Mouse (Mus musculus): ENCODE results near the gene E2f2.

The E2f2 gene

DNA sequence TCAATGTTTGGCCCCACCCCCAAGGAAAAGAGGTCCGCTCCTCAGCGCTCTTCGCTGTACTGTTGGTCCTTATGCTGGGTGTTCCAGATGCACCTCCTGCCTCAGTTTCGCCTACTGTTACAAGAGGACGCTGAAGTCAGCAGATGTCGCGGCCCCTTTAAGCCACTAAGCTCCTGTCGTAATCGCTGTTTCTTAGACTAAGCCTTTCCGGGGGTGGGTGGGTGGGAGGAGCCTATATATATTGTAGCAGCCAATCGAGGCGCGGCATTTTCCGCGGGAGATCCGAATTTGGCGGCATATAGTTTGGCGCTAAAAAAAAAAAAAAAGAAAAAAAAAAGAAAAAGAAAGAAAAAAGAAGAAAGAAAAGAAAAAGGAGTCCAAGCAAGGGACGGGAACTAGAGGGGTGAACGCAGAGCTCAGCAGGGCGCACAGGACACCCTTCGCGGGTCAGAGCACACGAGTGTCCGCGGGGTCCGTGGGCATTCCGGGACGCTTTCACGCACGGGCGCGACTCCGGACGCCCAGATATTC, at the start of gene E2f2:
Gene E2f2, plus strand, starts transcription at position 384 of the 531 bp plus-strand sequence.
- no peak for DNase-seq (ENCODE audit: low read depth)

DNA sequence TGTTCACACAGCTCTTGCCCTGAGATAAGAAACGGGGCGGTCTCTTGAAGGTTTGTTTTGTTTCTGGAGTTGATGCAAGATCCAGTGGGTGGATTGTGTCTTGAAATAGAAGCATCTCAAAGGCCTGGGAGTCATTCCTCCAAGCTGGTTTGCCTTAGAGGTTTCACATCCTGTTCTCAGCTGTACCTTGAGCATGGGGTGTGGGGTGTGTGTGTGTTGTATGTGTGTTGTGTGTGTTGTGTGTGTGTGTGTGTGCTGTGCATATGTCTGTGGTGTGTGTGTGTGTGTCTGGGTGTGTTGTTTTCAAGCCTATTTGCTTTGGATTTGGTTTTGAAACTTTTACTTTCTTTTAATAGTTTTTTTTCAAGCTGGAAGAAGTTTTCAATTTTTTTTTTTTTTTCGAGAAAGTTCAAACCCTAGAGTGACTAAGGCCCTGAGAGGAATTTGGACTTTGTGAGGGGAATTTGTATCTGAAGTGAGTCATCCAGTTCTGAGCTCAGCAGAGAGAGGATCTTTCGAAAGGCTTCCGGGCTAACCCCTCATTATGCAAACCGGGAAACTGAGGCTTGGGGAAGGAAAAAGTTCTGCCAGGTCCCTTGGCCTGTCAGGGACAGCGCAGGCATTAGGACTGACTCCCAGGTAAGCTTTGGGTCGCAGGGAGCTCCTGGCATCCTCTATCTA, 48.9 kb upstream of the E2f2 start:
- DNase-seq (ENCODE audit: low read depth), result peak; percentile 85

DNA sequence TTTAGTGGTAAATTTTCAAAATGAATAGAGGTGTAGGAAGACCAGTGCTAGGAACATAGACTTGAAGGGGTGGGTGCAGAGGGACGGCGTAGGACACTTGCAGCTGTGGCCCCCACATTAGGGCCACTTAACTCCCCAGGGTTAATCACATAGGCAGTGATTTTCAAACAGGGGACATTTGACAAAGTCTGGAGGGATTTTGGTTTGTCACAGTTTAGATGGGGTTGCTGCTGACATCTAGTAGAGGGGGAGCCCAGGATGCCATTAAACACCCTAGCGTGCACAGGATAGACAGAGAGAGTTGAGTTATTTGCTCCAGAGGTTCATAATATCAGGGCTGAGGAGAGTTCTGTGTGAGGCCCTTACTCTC, 48.4 kb upstream of the E2f2 start:
- DNase-seq (ENCODE audit: low read depth), result no peak

DNA sequence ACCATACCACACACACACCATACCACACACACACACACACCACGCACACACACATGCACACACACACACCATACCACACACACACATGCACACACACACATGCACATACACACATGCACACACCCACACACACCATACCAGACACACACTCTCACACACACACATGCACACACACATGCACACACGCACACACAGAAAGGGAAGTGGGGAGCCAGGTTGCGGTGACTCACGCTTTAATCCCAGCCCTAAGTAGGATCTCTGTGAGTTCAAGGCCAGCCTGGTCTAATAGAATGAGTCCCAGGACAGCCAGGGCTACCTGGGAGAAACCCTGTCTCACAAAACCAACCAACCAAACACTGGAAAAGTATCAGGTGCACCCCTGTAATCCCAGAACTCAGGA, 47.6 kb upstream of the E2f2 start:
- no peak for DNase-seq (ENCODE audit: low read depth)

DNA sequence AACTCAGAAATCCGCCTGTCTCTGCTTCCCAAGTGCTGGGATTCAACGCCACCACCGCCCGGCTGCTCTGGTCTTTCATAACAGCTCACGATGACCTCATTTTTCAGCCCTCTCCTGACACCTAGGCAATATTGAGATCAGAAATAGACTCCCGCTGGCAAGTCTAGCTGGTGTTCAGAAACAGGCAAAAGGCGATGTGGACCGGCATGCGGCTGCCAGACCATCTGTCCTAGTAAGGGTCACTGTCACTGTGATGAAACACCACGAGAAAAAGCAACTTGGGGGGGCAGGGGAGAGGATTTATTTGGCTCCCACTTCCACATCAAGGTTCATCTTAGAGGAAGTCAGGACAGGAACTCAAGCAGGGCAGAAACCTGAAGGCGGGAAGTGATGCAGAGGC, 46.7 kb upstream of the E2f2 start:
- no peak for DNase-seq (ENCODE audit: low read depth)

DNA sequence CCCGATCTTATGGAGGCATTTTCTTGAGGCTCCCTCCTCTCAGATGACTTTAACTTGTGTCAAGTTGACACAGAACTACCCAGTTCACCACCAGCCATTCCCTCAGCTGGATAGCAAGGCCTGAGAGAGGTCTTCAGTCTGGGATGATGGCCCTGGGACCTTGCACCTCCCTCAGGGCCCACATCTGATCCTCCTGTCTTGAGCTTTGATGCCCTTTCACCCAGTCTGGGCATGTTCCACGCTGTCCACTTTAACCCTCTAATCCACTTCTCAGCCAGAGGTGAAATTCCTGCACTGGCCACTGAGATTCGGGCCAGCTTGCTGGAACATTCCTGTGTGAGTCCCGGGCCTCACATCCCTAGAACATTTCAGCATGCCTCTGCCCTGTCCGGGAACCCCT, 46.2 kb upstream of the E2f2 start:
- no peak for DNase-seq (ENCODE audit: low read depth)

DNA sequence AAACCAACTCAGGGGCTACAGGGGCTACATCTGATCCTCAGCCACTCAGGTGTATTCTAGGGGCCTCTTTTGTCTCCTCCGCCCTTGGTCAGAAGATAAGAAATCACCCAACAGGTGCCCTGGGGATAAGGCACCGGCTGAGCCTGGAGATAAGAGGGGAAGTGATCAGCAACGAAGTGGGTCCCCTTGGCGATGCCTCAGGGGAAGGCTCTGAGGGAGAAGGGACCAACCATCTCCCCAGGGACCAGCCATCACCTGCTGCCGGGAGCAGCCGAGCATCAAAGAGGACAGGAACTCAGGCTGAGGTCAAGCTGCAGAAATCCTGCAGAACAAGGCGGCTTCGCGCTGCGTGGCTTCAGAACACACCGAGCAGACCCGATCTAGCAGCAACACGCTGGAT, 44.5 kb upstream of the E2f2 start:
- DNase-seq (ENCODE audit: low read depth), result no peak

DNA sequence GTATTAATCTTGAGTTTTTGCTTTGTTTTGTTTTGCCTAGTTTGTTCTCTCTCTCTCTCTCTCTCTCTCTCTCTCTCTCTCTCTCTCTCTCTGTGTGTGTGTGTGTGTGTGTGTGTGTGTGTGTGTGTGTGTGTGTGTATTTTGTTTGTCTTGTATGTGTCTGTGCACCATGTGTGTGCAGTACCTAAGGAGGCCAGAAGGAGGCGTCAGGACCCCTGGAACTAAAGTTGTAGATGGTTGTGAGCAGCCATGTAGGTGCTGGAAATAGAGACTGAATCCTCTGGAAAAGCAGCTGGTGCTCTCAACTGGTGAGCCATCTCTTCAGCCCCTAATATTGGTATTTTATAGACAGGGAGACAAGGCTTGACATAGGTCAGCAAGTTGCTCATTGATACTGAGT, 42.4 kb upstream of the E2f2 start:
- no peak for DNase-seq (ENCODE audit: low read depth)

DNA sequence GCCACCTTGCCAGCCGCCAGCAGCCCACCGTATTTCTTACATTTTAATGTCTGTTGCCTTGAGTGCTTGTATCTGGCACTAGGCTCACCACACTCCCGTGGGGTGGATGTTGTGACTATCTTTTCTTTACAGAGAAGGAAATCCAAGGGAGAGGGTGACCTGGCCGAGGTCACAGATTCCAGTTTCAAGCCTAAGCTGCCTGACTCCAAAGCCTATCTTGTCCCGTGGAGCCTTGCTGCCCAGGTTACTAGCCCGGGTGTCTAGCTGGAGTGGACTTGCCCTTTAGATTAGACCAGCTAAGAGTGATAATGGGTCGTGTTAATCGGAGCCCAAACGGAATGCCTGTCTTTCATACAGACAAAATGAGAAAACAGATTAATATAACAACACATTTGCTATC, 38.4 kb upstream of the E2f2 start:
- no peak for DNase-seq (ENCODE audit: low read depth)

DNA sequence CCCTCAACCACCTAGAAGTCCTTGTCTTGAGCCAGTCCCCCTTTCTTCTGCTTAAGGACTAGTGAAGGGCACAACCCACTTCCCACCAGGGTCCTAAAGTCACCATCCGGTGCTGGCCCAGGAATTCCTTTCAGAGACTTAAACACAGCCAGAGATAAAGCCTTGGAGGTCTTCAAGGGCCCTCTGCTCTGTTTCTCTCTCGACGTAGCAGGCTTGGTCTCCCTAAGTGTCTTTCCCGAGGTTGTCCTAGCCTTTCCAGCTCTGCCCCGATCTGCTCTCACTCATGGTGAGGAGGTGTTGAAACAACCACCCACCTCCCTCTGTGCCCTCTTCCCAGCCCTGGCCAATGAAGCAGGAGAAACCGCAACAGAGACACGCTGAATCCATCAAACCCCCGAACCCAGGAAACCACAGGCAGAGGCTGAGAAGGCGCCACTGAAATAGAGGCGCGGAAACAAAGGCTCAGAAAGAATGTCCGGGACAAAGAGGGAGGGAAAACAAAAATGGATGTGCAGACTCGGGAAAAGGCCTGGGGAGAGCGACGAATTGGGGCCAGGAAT, 37.7 kb upstream of the E2f2 start:
- DNase-seq (ENCODE audit: low read depth), result no peak

DNA sequence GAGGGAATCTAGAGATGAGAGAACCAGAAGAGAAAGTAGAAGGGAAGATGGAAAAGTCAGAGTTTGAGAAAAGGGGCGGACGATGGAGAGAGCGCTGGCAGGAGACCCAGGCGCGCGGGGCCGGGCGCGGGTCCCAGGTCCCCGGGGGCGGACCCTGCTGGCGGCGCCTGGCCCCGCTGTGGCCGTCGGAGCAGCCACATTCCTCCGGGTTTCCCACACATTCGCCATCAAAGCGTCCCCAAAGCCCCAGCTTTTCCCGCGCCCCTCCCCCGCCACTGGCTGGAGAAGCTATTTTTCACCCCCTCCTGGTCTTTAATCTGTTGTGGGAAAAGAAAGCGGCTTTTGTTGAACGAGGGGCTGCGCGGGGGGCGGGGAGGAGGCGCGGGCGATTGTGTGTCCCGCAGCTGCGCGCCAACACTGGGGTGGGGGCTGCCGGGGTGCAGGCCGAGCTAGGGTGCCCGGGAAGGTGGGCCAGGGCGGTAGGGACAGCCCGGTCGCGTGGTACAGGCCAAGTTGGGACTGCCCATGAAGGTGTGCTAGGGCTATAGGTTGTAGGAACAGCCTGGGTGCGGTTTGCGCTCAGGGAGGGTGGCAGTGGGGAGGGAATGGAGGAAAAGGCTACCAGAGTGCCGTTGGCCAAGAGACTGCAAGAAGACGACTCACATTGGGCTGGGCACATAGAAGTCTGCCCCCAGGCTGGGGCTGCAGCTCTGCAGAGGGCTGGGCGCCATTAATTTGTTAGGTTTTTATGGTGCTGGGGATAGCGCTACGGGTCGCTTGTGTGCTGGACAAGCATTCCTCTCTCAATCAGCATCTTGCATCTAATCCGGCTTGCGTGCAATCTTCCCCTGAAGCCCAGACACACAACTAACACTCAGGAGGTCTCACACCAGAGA, 37.0 kb upstream of the E2f2 start:
- DNase-seq (ENCODE audit: low read depth), result no peak

DNA sequence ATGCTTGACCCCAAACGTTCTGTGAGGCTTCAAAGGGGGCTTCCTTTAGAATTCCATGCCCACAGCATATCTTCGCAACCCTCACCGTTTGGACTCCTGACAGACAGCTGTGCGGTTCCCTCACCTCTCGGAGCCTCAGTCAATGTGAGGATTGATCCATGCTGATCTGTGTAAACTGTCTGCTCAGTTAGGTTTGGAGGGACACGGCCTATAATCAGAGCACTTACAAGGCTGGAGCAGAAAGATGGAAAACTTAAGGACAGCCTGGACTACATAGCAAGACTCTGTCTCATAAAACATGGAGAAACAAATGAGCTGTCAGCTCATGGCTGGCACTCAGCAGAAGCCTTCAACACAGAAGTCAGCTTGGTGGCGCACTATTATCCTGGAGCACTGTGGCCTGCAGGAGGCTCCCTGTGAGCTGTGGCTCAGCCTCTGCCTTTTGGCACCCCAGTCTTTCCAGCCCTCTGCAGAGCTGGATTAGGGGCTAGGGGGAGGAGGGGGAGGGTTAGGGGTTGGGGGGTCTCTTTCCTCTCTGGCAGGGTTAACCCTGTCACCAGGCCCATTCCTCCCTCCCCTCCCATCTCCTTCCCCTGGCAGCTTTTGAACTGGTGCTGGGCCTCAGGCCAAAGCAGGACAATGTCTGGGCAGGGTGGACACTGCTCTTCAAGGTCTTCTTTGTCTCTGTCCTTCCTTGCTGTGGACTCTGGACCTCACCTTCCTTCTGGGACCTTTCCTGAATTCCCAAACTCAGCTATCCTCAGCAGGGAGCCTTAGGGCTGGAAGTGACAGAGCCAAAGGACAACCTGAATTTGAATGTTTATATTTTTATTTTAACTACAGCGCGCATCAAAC, 36.1 kb upstream of the E2f2 start:
- no peak for DNase-seq (ENCODE audit: low read depth)

DNA sequence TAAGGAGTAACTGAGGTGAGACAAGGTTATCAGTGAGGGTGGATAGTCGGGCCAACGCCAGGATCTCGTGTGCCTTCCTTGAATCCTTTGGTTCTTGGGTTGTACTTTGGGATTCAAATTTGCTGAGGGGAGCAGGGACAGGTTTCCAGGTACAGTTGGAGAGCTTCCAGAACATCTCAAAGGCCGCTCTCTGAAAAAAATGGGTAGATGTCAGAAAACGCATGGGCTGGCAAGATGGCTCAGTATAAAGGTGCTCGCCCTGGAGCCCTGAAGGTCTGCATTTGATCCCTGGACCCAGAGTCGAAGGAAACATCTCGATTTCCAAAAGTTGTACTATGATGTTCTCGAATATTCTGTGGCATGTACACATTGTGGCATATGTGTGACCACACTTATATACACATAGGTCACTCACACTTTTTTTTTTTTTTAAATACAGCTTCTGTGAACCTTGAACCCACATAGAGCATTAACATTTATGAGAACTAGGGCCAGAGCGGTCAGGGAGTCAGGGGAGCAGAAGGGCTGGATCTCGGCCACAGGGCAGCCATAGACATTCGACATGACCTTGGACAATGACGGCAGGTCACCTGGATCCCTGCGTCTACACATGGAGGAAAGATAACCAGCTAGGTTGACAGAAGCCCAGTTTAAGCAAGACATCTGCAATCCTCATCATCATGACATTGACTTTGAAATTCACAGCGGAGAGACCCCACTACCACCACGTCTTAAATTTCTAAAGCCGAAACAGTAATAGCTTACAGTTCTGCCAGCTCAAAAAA, 32.7 kb upstream of the E2f2 start:
- DNase-seq (ENCODE audit: low read depth), result no peak

DNA sequence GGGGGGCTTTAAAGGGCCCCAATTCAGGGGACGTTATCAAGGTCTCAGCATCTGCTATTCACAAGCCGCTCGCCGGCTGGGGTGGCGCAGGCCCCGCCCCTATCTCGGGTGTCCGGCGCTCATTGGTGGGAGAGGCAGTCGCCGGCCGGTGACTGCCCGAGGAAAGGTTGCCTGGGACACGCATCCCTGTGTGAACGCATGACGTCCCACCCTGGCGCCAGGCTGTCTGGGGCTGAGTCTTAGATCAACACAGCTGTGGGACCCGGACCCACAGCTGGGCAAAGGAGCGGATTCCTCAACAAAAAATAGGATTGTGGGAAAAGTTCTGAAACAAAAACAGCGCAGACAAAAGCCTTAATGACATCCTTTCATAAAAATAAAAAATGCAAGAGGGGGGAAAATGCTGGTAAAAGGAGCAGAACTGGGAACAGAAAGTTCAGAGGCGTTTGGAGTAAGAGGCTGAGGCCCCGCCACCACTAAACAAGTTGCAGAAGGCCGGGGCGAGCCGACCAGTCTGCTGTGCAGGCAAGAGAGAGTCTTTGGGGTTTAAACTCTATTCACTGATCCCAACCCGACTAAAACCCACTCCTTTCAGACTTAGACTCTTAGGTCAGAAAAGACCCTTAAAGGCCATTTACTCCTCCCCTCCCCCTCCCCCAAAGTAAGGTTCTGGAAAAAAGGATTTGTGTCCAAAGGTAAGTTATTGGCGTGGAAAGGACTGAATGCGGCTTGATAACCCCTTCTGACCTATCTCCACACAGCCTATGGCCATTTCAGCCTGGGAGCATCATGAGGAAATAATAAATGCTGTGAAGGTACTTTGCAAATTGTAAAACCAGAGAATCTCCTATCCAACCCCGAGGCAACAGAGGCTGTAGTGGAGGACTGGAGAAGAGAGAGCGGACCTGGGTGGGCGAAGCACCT, 31.6 kb upstream of the E2f2 start:
- DNase-seq (ENCODE audit: low read depth), result peak; percentile 99

DNA sequence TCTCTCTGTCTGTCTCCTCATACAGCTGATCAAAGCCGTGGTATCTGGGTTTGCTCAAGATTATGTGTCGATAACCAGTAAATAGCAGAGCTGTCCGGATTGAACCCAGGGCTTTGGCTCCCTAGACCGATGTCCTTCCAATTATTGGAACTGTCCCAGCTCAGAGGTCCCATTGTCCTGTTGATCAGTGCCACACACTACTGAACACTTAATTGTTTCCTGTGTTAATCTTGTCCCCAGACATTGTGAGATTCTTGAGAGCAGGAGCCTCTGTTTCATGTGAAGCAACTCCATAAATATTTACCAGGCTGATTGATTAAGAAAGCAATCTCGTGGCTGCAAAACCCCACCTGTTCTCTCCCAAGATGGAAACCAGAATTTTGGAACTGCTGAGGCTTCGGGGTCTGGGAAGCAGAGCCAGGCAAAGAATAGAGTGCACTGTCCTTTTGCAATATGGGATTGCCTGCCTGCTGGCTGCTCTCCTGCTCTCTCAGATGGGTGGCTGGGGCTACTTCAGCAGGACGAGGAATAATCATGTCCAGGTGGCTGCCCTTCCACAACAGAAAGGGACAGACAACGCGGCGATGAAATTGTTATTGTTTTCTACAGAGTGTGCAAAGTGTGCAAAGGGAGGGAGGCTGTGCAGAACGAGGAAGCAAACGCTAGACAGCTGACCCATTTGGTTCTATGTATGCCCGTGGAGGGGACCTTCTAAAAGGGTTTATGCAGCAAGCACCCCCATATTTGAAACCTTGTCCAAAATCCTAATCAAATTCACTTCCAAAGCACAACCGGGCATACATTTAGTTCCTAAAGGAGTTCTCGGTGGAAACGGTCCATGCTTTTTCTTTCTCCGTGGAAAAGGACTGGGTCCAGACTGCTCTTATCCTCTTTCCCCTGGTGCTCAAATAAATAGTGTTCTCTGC, 29.7 kb upstream of the E2f2 start:
- DNase-seq (ENCODE audit: low read depth), result no peak

DNA sequence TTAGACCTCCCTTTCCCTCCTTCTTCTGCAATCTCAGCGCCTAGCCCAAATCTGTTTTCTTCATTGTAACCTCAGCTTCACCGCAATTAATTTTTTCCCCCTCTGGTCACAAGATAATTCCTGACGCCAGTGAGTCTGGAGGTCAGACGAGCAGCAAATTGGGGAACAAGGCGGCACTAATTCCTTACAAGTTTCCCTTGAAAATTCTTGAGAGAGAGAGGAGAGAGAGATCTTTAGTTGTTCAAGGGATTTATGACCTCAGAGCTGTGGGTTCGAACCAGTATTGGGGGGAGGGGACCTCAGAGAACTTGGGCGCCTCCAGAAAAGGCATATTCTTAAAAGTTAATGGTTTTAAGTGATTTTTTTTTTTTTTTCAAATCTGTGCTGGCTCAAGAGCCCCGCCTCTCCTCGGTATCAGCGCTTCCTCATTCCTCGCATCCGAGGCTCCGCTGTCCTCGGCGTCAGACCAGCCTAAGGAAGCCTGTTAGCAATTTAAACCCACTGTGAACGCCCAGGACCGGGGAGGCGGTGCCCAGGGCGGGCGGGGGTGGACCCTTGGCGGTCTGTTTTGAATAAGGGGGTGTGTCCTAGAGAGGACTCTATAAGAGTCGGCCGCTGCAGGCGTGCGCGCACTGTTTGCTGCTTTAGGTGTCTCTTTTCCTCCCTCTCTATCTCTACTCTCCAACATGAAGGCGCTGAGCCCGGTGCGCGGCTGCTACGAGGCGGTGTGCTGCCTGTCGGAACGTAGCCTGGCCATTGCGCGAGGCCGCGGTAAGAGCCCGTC, 28.8 kb upstream of the E2f2 start, which contains the start of gene Id3:
Gene Id3, plus strand, starts transcription at position 305 of the 784 bp plus-strand sequence.
- DNase-seq (ENCODE audit: low read depth), result peak; percentile 96

DNA sequence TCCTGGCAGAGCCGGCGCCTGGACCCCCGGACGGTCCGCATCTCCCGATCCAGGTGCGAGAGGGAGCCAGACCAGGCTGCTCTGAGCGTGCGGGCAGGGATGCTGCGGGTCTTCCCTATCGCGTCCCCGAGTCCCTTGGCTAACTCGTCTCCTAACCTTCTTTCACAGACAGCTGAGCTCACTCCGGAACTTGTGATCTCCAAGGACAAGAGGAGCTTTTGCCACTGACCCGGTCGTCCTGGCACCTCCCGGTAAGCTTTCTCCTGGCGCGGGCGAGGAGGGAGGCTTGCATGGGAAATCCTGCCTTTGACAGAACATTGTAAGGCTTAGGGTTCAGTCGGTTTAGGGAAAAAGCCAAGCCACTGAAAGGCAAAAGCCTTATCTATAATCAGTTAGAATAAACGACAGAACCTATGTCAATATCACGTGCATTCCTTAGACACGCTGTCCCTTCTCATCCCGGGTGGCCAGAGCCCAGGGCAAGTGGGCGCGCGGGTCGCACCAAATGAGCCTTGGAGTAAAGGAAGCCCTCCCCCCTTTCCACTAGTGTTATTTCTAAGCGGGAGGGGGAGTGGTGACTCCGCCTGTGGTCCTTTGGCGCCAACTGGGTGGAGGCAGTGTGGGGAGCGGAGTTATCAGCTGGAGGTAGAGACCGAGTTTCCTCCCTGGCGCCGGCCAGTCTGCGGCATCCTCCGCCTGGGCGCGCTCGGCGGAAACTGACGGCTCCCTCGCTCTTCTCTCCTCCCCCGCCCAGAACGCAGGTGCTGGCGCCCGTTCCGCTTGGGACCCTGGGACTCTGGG, 27.9 kb upstream of the E2f2 start:
- no peak for DNase-seq (ENCODE audit: low read depth)

All from fibroblast of lung, adult 2 months (primary cell).